Mouse (Mus musculus): ENCODE measurements at regions not wholly inside any gene's neighbourhood (a gene's known extent, or its start where the extent isn't known, plus 50 kb on each side); places are given as distances from the start of the nearest gene placed in this dataset.

DNA sequence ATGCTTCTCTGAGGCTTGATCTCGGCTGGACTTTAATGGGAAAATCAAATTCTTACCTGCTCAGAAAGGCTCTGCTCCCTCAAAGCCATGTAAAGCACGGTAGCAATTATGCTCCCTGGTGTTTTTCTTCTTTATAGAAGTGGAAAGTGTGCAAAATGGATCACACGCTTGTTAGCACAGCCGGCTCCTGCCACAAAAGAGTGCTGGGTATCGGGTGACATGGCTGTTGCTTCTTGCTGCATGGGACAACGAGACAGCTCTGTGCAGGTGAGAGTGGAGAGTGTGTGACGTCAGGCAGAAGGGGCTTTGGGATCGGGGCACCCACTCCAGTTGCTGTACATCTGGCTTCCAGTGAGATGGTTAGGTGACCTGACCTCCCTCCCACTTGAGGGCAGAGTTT lies 104.9 kb downstream of the Kif26a start:
- H3K4me3 ChIP-seq, result no peak overlapping the region
- no peaks in the 10 kb centered on the region for H3K79me2 ChIP-seq (ENCODE audit: control insufficient read depth, insufficient read depth)
- H3K4me2 ChIP-seq (ENCODE audit: low read depth), result no peak overlapping the region
- H3ac ChIP-seq (ENCODE audit: control insufficient read depth, insufficient read length), result no peak overlapping the region
- peaks cover 48% of the 10 kb centered on the region for H3K27me3 ChIP-seq (ENCODE audit: control insufficient read depth, insufficient read depth, insufficient read length)
- no peaks in the 10 kb centered on the region for H3K36me3 ChIP-seq (ENCODE audit: control insufficient read depth, insufficient read depth)
- no peak for TF ChIP-seq TCF3 (IDR thresholded peaks at IDR 0.05; ENCODE audit: insufficient read length, low read depth)
- no peak for TF ChIP-seq TCF12 (IDR thresholded peaks at IDR 0.05; ENCODE audit: insufficient read depth, poor library complexity, severe bottlenecking)

DNA sequence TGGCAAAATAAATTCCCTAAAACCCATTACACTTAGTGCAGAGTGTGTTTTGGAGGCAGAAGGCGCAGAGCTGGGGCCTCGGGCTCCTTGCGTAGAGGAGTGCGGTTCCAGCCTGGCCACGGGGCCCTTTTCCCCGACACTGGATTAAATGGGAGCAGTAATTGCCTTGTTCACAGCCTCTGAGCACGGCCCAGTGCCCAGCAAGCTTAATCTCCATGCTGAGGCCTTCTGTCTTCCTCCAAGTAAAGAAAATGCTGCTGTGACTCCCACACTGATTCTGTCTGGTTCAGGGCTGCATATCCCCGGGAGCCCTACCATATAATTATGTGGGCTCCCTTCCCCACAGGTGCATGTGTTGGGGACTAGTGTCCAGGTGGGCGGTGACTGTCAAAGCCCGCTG lies 107.5 kb downstream of the Kif26a start:
- H3K4me2 ChIP-seq (ENCODE audit: low read depth), result no peak overlapping the region
- no peak overlapping the region for H3ac ChIP-seq (ENCODE audit: control insufficient read depth, insufficient read length)
- no peaks in the 10 kb centered on the region for H3K36me3 ChIP-seq (ENCODE audit: control insufficient read depth, insufficient read depth)
- TF ChIP-seq POLR2AphosphoS2 (IDR thresholded peaks at IDR 0.05; ENCODE audit: insufficient read length, low read depth) (no peak), TCF3 (IDR thresholded peaks at IDR 0.05; ENCODE audit: insufficient read length, low read depth) (no peak), POLR2A (IDR thresholded peaks at IDR 0.05; ENCODE audit: insufficient read length, low read depth) (no peak), REST (IDR thresholded peaks at IDR 0.05; ENCODE audit: insufficient read depth, insufficient read length) (no peak), E2F4 (IDR thresholded peaks at IDR 0.05; ENCODE audit: insufficient read depth) (no peak), TCF12 (IDR thresholded peaks at IDR 0.05; ENCODE audit: insufficient read depth, poor library complexity, severe bottlenecking) (no peak), MYOG (IDR thresholded peaks at IDR 0.05; ENCODE audit: control insufficient read depth in 1 of 3, insufficient read depth in 1 of 3, insufficient read length in 2 of 3, low read depth in 2 of 3) (no peak), MYOD1 (IDR thresholded peaks at IDR 0.05; ENCODE audit: control insufficient read depth in 1 of 3, insufficient read length in 2 of 3, low read depth in 2 of 3) (no peak), CEBPB (IDR thresholded peaks at IDR 0.05; ENCODE audit: insufficient read depth, poor library complexity, severe bottlenecking) (no peak), SRF (IDR thresholded peaks at IDR 0.05; ENCODE audit: control insufficient read depth, insufficient read length, low read depth) (no peak), MAX (IDR thresholded peaks at IDR 0.05; ENCODE audit: low read depth) (no peak), USF1 (IDR thresholded peaks at IDR 0.05; ENCODE audit: low read depth) (no peak)
- no peaks in the 10 kb centered on the region for H3K79me2 ChIP-seq (ENCODE audit: control insufficient read depth, insufficient read depth)
- H3K4me3 ChIP-seq, result no peak overlapping the region
- peaks cover 39% of the 10 kb centered on the region for H3K27me3 ChIP-seq (ENCODE audit: control insufficient read depth, insufficient read depth, insufficient read length)

DNA sequence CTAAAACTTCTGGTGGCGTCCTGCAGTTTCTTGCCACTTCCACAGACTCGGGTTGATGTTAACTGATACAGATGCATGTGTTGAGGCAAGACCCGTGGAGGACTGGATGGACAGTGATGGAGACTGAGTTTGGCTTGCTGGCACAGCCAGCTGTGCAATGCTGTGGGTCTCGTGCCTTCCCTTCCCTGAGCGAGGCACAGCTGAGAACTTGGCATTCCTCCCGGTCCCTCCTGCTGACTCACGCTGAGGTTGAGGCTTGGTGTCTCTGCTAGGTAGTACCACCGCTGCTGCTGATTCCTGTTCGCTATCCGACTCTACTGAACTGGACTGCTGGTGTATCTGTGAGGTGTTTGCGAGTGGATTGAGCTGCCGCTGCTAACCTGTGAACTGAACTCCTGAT lies 109.2 kb downstream of the Kif26a start:
- H3ac ChIP-seq (ENCODE audit: control insufficient read depth, insufficient read length), result no peak overlapping the region
- H3K4me3 ChIP-seq, result no peak overlapping the region
- no peaks in the 10 kb centered on the region for H3K79me2 ChIP-seq (ENCODE audit: control insufficient read depth, insufficient read depth)
- no peaks in the 10 kb centered on the region for H3K36me3 ChIP-seq (ENCODE audit: control insufficient read depth, insufficient read depth)
- no peak overlapping the region for H3K4me2 ChIP-seq (ENCODE audit: low read depth)
- peaks cover 29% of the 10 kb centered on the region for H3K27me3 ChIP-seq (ENCODE audit: control insufficient read depth, insufficient read depth, insufficient read length)
- TF ChIP-seq MYOD1 (IDR thresholded peaks at IDR 0.05; ENCODE audit: control insufficient read depth in 1 of 3, insufficient read length in 2 of 3, low read depth in 2 of 3) (peak in 1 of 3 experiments; percentile 41), MYOG (IDR thresholded peaks at IDR 0.05; ENCODE audit: control insufficient read depth in 1 of 3, insufficient read depth in 1 of 3, insufficient read length in 2 of 3, low read depth in 2 of 3) (peak in 1 of 3 experiments; percentile 58), SRF (IDR thresholded peaks at IDR 0.05; ENCODE audit: control insufficient read depth, insufficient read length, low read depth) (no peak)

DNA sequence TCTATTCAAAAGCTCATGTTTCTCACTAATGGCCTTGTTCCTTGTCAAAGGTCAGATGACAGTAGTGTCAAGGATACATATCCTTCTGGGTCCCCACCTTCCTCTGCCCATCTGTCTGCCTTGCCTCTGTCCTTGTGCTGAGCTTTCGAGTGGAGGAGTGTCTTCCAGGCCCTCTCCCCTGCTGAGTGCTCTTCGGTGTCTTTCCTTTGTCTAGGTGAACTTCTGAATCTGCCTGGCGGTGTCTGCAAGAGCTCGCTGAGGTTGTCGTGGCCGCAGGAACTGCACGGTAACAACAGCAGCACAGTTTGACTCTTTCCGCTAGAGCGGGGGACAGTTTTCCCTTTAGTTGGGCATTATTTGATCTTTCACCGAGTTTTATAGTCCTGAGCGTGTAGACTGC lies 111.7 kb downstream of the Kif26a start:
- Histone ChIP-seq H3K36me3 (ENCODE audit: control insufficient read depth, insufficient read depth) (no peaks in the 10 kb centered on the region), H3K27me3 (ENCODE audit: control insufficient read depth, insufficient read depth, insufficient read length) (peaks cover 17% of the 10 kb centered on the region), H3ac (ENCODE audit: control insufficient read depth, insufficient read length) (no peak overlapping the region), H3K79me2 (ENCODE audit: control insufficient read depth, insufficient read depth) (no peaks in the 10 kb centered on the region), H3K4me2 (ENCODE audit: low read depth) (no peak overlapping the region), H3K4me3 (no peak overlapping the region)
- TF ChIP-seq POLR2AphosphoS2 (IDR thresholded peaks at IDR 0.05; ENCODE audit: insufficient read length, low read depth), result no peak
- no peak for TF ChIP-seq MYOG (IDR thresholded peaks at IDR 0.05; ENCODE audit: control insufficient read depth in 1 of 3, insufficient read depth in 1 of 3, insufficient read length in 2 of 3, low read depth in 2 of 3)
- no peak for TF ChIP-seq CEBPB (IDR thresholded peaks at IDR 0.05; ENCODE audit: insufficient read depth, poor library complexity, severe bottlenecking)
- TF ChIP-seq REST (IDR thresholded peaks at IDR 0.05; ENCODE audit: insufficient read depth, insufficient read length), result no peak
- TF ChIP-seq MAX (IDR thresholded peaks at IDR 0.05; ENCODE audit: low read depth), result no peak
- no peak for TF ChIP-seq USF1 (IDR thresholded peaks at IDR 0.05; ENCODE audit: low read depth)
- TF ChIP-seq E2F4 (IDR thresholded peaks at IDR 0.05; ENCODE audit: insufficient read depth), result no peak
- no peak for TF ChIP-seq TCF3 (IDR thresholded peaks at IDR 0.05; ENCODE audit: insufficient read length, low read depth)
- no peak for TF ChIP-seq MYOD1 (IDR thresholded peaks at IDR 0.05; ENCODE audit: control insufficient read depth in 1 of 3, insufficient read length in 2 of 3, low read depth in 2 of 3)
- no peak for TF ChIP-seq TCF12 (IDR thresholded peaks at IDR 0.05; ENCODE audit: insufficient read depth, poor library complexity, severe bottlenecking)
- no peak for TF ChIP-seq SRF (IDR thresholded peaks at IDR 0.05; ENCODE audit: control insufficient read depth, insufficient read length, low read depth)

DNA sequence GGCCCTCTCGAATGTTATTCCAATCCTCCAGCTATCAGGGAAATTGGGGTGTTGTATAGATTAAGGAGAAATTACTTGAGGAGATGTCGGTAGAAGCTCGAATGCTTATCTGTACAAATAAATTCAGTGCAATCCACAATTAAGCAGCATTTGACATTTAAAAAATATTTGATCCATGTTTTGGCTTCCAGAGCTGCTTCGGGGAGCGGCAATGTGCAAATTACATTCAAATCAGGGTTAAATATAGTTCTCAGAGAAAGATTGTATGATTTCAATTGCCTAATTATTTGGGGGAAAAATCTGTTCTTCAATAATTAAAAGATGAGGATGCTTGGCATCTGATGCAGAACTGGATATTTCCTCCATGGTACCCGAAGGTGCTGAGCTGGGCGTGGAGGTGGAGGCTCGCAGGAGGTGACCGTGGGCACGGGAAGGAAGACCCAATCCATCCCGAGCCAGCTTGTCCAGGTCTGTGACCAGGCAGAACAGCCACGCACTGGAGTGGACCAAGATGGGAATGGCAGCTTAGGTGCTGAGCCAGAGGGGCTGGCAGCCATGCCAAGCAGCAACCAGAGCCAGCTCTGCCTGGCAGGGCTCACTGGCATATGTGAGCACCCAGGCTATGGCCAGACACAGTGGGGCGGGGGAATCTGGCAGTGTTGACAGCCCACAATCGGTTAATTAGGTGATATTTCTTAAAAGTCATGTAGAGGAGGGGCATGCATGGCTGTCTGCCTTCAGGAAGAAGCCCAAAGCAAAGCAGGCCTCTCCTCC lies 117.5 kb downstream of the Kif26a start:
- no peak overlapping the region for H3K4me2 ChIP-seq (ENCODE audit: low read depth)
- H3K36me3 ChIP-seq (ENCODE audit: control insufficient read depth, insufficient read depth), result no peaks in the 10 kb centered on the region
- H3ac ChIP-seq (ENCODE audit: control insufficient read depth, insufficient read length), result no peak overlapping the region
- TF ChIP-seq MYOG (IDR thresholded peaks at IDR 0.05; ENCODE audit: control insufficient read depth in 1 of 3, insufficient read depth in 1 of 3, insufficient read length in 2 of 3, low read depth in 2 of 3) (no peak), MYOD1 (IDR thresholded peaks at IDR 0.05; ENCODE audit: control insufficient read depth in 1 of 3, insufficient read length in 2 of 3, low read depth in 2 of 3) (no peak), POLR2AphosphoS2 (IDR thresholded peaks at IDR 0.05; ENCODE audit: insufficient read length, low read depth) (no peak), MAX (IDR thresholded peaks at IDR 0.05; ENCODE audit: low read depth) (no peak), CEBPB (IDR thresholded peaks at IDR 0.05; ENCODE audit: insufficient read depth, poor library complexity, severe bottlenecking) (no peak), REST (IDR thresholded peaks at IDR 0.05; ENCODE audit: insufficient read depth, insufficient read length) (no peak), E2F4 (IDR thresholded peaks at IDR 0.05; ENCODE audit: insufficient read depth) (no peak), SRF (IDR thresholded peaks at IDR 0.05; ENCODE audit: control insufficient read depth, insufficient read length, low read depth) (no peak), USF1 (IDR thresholded peaks at IDR 0.05; ENCODE audit: low read depth) (no peak), TCF12 (IDR thresholded peaks at IDR 0.05; ENCODE audit: insufficient read depth, poor library complexity, severe bottlenecking) (no peak), TCF3 (IDR thresholded peaks at IDR 0.05; ENCODE audit: insufficient read length, low read depth) (no peak), POLR2A (IDR thresholded peaks at IDR 0.05; ENCODE audit: insufficient read length, low read depth) (no peak)
- no peaks in the 10 kb centered on the region for H3K79me2 ChIP-seq (ENCODE audit: control insufficient read depth, insufficient read depth)
- H3K4me3 ChIP-seq, result no peak overlapping the region
- H3K27me3 ChIP-seq (ENCODE audit: control insufficient read depth, insufficient read depth, insufficient read length), result peaks cover 21% of the 10 kb centered on the region

Data from myocyte (in vitro differentiated cells).